ENCODE assay signal across 9 mouse cellular contexts in genomic region chr2:116976951-116977503, GRCm38 (mm10).
DNase-seq lines count a peak whose midpoint lies in the region; ATAC-seq and TF ChIP-seq lines count a peak whose summit lies in the region.
"Had no signal": no experiment of that assay in that cellular context is flagged by ENCODE, and none has a peak within 500 bp of the region (broad histone marks: within the 10 kb centered on the region; RNA-seq: fewer than 3 reads in every experiment).

No protein-coding gene starts in this region.

- peak overlapping the region; percentile 79; the same call in 1 of the 2 replicates for H3K4me2 ChIP-seq in lung, embryonic 15.5 days
- peak overlapping the region; percentile 66 for H3K4me2 ChIP-seq in forebrain, embryonic 13.5 days
- H3K4me2 ChIP-seq in intestine, postnatal 0 days (replicated peaks; ENCODE audit: low read depth): no peak overlapping the region; the same call in 1 of the 2 replicates

- peak overlapping the region; percentile 99 for H3K27ac ChIP-seq in lung, embryonic 15.5 days
- H3K27ac ChIP-seq in forebrain, embryonic 13.5 days: peak overlapping the region; percentile 98
- peak overlapping the region; percentile 22; the same call in 1 of the 2 replicates for H3K27ac ChIP-seq in intestine, postnatal 0 days (ENCODE audit: low read depth, low read length)
- 0 out of 2 replicates have a peak overlapping the region, but pooled peaks have one; percentile 24 for H3K27ac ChIP-seq in small intestine, adult 2 months (ENCODE audit: insufficient read depth, low read depth, low read length)
- H3K27ac ChIP-seq: liver, embryonic 15.5 days had no signal

- 8% methylated on average over 9 of the region's 9 CpGs for WGBS in lung, embryonic 15.5 days
- WGBS in forebrain, embryonic 13.5 days: 9% methylated on average over 9 of the region's 9 CpGs
- WGBS in intestine, postnatal 0 days: 12% methylated on average over 9 of the region's 9 CpGs
- 12% methylated on average over 9 of the region's 9 CpGs for WGBS in small intestine, adult 2 months

- H3K27me3 ChIP-seq in lung, embryonic 15.5 days: no peaks in the 10 kb centered on the region
- H3K27me3 ChIP-seq in forebrain, embryonic 13.5 days: peaks cover 3% of the 10 kb centered on the region; the same call in 1 of the 2 replicates
- no peaks in the 10 kb centered on the region for H3K27me3 ChIP-seq in intestine, postnatal 0 days (replicated peaks; ENCODE audit: control insufficient read depth, insufficient read depth, low read length)
- H3K27me3 ChIP-seq in small intestine, adult 2 months (ENCODE audit: control insufficient read depth, insufficient read depth, low read length): peaks cover 11% of the 10 kb centered on the region; the same call in 1 of the 2 replicates

- H3K9ac ChIP-seq in lung, embryonic 15.5 days: no peak overlapping the region
- H3K9ac ChIP-seq in forebrain, embryonic 13.5 days: no peak overlapping the region
- H3K9ac ChIP-seq in intestine, postnatal 0 days (ENCODE audit: low read depth, low read length): no peak overlapping the region
- H3K9ac ChIP-seq: liver, embryonic 15.5 days had no signal

- TF ChIP-seq CTCF in intestine, postnatal 0 days (IDR thresholded peaks at IDR 0.05; ENCODE audit: low read depth): no peak
- no peak for TF ChIP-seq CTCF in small intestine, adult 2 months (IDR thresholded peaks at IDR 0.05; ENCODE audit: extremely low read depth, insufficient read length, insufficient replicate concordance, low read depth, low read length)

- DNase-seq in lung, postnatal 14 days: no peak
- DNase-seq in cerebellum, adult 8-10 months: no peak
- no peak for DNase-seq in gastrocnemius, postnatal 4 days (ENCODE audit: low spot score in 2 of 2)
- no peak for DNase-seq in layer of hippocampus, postnatal 36 days

- H3K4me3 ChIP-seq in lung, embryonic 15.5 days: no peak overlapping the region
- no peak overlapping the region for H3K4me3 ChIP-seq in forebrain, embryonic 13.5 days
- H3K4me3 ChIP-seq in intestine, postnatal 0 days (ENCODE audit: low read depth, low read length): no peak overlapping the region
- no peak overlapping the region for H3K4me3 ChIP-seq in small intestine, adult 2 months (ENCODE audit: low read depth, low read length)
- H3K4me3 ChIP-seq: liver, embryonic 15.5 days had no signal

- H3K4me1 ChIP-seq in lung, embryonic 15.5 days: peaks cover 77% of the 10 kb centered on the region
- H3K4me1 ChIP-seq in forebrain, embryonic 13.5 days: peaks cover 59% of the 10 kb centered on the region
- no peaks in the 10 kb centered on the region; the same call in 1 of the 2 replicates for H3K4me1 ChIP-seq in intestine, postnatal 0 days (replicated peaks; ENCODE audit: control insufficient read depth, insufficient read depth, low read length)
- H3K4me1 ChIP-seq in small intestine, adult 2 months (ENCODE audit: control insufficient read depth, insufficient read depth, insufficient read length, low read length): peaks cover 11% of the 10 kb centered on the region

- no peak for ATAC-seq in lung, embryonic 15.5 days (ENCODE audit: borderline replicate concordance, extremely low read depth, low FRiP score, low TSS enrichment)
- ATAC-seq in forebrain, embryonic 13.5 days: no peak
- no peak for ATAC-seq in intestine, postnatal 0 days

- TF ChIP-seq POLR2A in small intestine, adult 2 months (IDR thresholded peaks at IDR 0.05; ENCODE audit: low read depth, low read length): no peak

- no peaks in the 10 kb centered on the region for H3K9me3 ChIP-seq in lung, embryonic 15.5 days
- H3K9me3 ChIP-seq in forebrain, embryonic 13.5 days (replicated peaks): no peaks in the 10 kb centered on the region
- no peaks in the 10 kb centered on the region for H3K9me3 ChIP-seq in intestine, postnatal 0 days (ENCODE audit: control insufficient read depth)
- H3K9me3 ChIP-seq: liver, embryonic 15.5 days had no signal

- no peaks in the 10 kb centered on the region for H3K36me3 ChIP-seq in lung, embryonic 15.5 days
- H3K36me3 ChIP-seq in forebrain, embryonic 13.5 days (ENCODE audit: poor library complexity, severe bottlenecking): no peaks in the 10 kb centered on the region
- no peaks in the 10 kb centered on the region for H3K36me3 ChIP-seq in intestine, postnatal 0 days (ENCODE audit: control insufficient read depth, insufficient read depth)
- no peaks in the 10 kb centered on the region for H3K36me3 ChIP-seq in small intestine, adult 2 months (ENCODE audit: control insufficient read depth, insufficient read depth, low read length)
- H3K36me3 ChIP-seq: liver, embryonic 15.5 days had no signal

Comparison
In these comparisons a context has a peak if more than half of its experiments do, and no peak if none do; other contexts are left out.
1. H3K27ac ChIP-seq: peak in every context shown above with its lines; median percentile 99 in lung, embryonic 15.5 days; 98 in forebrain, embryonic 13.5 days; 24 in small intestine, adult 2 months; 22 in intestine, postnatal 0 days.